Mouse (Mus musculus): ENCODE results near the gene Chd6.

The Chd6 gene

GRCm38 (mm10) chr2:160932325-160932724 lies 176.6 kb downstream of the Chd6 start:
- no peak for DNase-seq (ENCODE audit: low spot score in 2 of 2)

GRCm38 (mm10) chr2:160931378-160931777 lies 177.5 kb downstream of the Chd6 start:
- DNase-seq (ENCODE audit: low spot score in 2 of 2): no peak

DNA sequence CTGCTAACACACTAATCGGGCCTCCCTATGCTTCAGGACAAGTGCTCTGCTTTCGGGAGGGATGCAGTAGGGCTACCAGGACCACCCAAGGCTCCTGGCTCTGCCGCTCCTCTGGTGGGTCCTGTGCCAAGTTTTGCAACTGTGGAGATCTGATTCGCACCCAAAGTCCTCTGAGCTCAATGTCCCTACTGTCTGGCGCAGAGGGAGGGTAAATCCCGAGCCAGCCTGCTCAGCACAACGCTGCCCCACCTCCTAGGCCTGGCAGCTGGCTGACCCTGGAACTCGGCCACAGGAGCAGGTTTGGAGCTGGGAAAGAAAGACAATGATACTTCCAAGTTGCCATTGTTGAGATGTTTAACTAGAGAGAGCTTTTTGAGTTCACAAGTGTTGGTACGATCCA lies 183.7 kb downstream of the Chd6 start:
- peak in 1 of 2 experiments; percentile 56 for DNase-seq (ENCODE audit: low spot score in 2 of 2)

DNA sequence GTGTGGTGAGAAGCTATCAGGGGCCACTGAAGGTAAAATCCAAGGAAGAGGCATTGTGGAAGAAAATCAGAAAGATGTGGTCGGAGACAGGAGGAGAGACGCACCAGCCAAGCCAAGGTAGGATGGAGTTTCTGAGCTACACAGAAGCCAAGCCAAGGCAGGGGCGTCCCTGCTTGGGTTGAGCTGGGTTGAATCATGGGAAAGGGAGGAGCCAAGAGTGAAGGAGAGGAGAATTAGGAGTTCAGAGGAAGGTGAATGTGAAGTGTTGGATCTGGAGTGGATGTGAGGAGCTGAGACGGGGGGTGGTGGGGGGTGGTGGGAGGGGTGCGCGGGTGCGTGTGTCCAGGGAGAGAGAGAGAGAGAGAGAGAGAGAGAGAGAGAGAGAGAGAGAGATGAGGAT lies 187.6 kb downstream of the Chd6 start:
- DNase-seq (ENCODE audit: low spot score in 2 of 2): no peak

DNA sequence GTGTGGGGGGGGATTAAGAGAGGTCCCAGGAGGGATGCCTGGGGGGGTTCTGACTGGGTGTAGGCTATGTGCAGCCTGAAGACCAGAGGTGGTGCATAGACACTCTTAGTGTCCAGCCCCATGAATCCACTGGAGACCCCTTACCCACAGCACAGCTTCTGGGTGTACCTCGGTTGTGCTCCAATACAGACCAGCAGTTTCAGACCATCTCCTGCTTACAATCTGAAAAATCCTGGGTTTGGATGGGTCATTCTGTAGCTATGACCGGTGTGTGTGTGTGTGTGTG lies 190.0 kb downstream of the Chd6 start:
- no peak for DNase-seq (ENCODE audit: low spot score in 2 of 2)

- no peak for DNase-seq (ENCODE audit: low spot score in 2 of 2)
Measured at GRCm38 (mm10) chr2:160918154-160918929, 190.5 kb downstream of the Chd6 start.

GRCm38 (mm10) chr2:160917313-160917712 lies 191.6 kb downstream of the Chd6 start:
- no peak for DNase-seq (ENCODE audit: low spot score in 2 of 2)

- DNase-seq (ENCODE audit: low spot score in 2 of 2): no peak
Measured at GRCm38 (mm10) chr2:160916714-160917113, 192.2 kb downstream of the Chd6 start.

DNA sequence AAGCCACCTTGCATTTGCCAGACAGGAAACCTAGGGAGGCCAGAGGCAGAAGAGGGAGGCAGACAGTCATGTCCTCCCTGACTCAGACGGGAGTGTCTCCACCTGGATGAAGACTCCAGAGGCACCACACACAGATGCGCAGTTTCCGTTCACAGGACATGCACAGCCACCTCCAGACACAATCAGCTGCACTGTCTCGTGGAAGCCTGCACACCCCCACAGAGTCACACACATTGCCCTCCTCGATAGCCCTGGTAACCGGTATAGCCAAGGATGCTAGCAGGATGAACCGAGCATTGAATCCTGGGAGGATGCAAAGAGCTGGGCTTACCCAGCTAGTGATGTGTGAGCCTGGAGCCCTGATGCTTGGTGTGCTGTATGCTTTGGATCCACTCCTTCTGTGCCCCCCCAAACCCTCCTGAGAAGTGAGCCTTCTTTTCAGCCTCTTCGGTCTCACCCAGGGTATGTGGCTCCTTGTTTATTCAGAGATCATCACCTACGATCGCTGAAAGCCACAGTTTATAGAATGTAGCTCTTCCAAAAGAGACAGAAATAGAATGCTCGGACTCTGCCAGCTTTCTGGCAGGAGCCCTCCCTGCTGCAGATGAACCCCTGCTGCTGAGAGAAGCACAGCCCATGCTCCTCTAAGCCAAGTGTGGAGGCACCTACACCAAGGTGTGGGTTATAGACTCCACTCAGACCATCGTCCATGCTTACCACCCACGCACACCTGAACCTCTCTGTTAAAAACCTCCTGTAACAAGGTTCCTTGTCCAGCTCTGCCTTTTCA lies 192.9 kb downstream of the Chd6 start:
- no peak for DNase-seq (ENCODE audit: low spot score in 2 of 2)

DNA sequence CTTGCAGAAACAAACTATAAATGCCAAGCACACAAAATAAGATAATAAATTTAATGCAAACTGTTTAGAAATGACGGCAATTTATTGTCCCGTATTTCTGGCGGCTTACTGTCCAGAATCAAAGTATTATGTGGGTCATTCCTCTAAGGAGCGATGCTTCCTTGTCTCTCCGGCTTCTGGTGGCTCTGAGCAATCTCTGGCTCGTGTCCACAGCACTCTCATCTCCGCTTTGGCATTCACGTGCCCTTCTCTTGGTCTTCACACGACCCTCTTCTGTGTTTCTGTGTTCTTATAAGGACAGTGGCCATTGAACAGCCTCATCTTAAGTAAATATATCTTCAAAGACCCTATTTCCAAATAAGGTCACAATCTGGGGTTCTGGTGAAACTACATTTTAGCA lies 194.2 kb downstream of the Chd6 start:
- DNase-seq (ENCODE audit: low spot score in 2 of 2): no peak

DNA sequence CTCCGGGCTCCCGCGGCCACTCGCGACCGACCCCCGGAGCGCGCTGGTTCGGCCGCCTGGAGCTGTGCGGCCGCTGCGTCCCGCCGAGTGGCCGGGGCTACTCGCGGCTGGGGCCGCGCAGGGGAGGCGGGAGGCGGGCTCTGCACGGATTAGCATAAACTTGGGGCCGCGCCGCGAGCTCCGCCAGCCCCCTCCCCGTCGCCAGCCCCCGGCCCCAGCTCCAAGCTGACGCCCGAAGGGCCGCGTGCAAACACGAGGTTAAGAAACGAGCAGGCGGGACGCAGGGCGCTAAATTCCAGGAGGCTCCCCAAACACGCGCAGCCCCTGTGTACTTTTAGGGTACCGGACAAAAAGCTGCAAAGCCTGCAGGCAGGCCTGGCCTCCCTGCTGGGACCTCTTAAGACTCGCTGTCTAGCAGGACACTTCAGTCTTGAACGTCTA lies 196.6 kb downstream of the Chd6 start, which contains the start of gene Emilin3:
Gene Emilin3, minus strand, starts transcription at position 98 of the 441 bp plus-strand sequence.
- DNase-seq (ENCODE audit: low spot score in 2 of 2): no peak

- no peak for DNase-seq (ENCODE audit: low spot score in 2 of 2)
Measured at GRCm38 (mm10) chr2:160911558-160912201, 197.2 kb downstream of the Chd6 start.

GRCm38 (mm10) chr2:160910633-160911032 lies 198.2 kb downstream of the Chd6 start:
- no peak for DNase-seq (ENCODE audit: low spot score in 2 of 2)

GRCm38 (mm10) chr2:160908607-160909006 lies 200.3 kb downstream of the Chd6 start:
- no peak for DNase-seq (ENCODE audit: low spot score in 2 of 2)

DNA sequence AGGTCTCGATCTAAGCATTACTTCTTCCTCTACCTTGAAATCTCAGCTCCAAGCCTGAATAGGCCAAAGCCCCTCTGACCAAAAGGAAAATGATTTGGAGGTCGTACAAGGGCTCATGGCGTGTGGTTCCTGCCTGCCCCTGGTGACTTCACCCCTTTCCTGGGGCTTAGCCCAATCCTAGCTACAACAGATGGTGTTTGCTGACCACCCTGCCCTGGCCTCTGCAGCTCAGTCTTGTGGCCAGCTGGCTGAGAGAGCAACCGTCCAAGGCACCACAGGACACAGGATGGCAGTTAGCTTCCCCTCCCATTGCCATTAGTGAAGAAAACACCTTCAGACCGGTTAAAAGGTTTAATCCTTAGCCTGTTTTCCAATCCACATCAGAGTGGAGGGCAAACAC lies 202.8 kb downstream of the Chd6 start:
- no peak for DNase-seq (ENCODE audit: low spot score in 2 of 2)

DNA sequence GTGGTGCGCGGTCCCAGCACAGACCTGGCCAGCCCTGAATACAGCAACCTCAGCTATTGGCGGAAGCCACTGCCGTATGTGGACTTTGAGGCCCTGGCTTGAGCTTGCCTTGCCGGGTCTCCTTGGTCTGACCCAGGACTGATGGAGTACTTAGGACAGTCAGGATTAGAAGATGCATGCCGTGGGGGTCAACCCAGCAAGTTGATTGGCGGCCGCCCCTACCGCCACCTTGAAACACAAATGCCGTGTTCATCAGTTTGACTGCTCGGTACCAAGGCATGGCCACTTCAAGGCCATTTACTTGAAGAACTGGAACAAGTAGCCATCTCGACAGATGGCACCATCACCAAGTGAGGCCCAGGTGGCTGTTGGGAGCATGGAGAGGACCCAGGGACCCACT lies 203.6 kb downstream of the Chd6 start:
- no peak for DNase-seq (ENCODE audit: low spot score in 2 of 2)

- no peak for DNase-seq (ENCODE audit: low spot score in 2 of 2)
Measured at GRCm38 (mm10) chr2:160901656-160902412, 207.0 kb downstream of the Chd6 start.

All from cerebellum, postnatal 4 days (tissue).